Mouse (Mus musculus) E14TG2a.4 (cell line): ENCODE measurements at regions not wholly inside any gene's neighbourhood (a gene's known extent, or its start where the extent isn't known, plus 50 kb on each side); places are given as distances from the start of the nearest gene placed in this dataset.

ENCODE experiments used
- CTCF ChIP-seq: conservative IDR thresholded peaks from 2 replicates; pipeline ENCODE4 v1.5.1; 2014; ENCODE audit warnings: low read length
- NANOG ChIP-seq: IDR thresholded peaks from 2 replicates; pipeline ENCODE4 v1.6.1; 2014; ENCODE audit warnings: borderline replicate concordance, low read length, mixed read lengths
- POU5F1 ChIP-seq: IDR thresholded peaks from 2 replicates; pipeline ENCODE4 v1.6.1; 2014; ENCODE audit warnings: low read length, borderline replicate concordance

DNA sequence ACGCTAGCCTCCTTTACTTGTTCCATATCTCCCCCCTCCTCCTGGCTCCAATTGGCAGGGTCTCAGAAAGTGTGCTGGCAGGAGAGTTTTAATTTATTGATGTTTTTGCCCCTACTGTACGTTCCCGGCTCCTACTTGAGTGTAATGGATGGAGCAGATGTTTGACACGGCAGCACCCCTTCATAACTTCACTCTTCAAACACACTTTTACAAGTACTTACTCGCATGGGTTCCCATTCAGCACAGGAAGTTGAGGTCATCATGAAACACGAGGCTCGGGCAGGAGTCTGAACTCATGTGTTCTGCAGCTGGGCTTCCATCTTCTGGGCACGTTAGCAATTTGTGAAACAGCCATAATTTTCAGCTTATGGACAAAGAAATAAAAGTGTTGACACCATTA lies 504.3 kb upstream of the Mgmt start:
- no peak for TF ChIP-seq CTCF
- TF ChIP-seq POU5F1: no peak
- TF ChIP-seq NANOG: no peak
